Mouse (Mus musculus) liver, adult (tissue): ENCODE measurements around the gene Rad23a.

Source experiments
- GATA4 ChIP-seq: IDR thresholded peaks from 2 replicates; pipeline ENCODE4 v1.6.1; 2014; ENCODE audit warnings: mild to moderate bottlenecking, low read length; ENCODE audit not compliant: insufficient replicate concordance

Rad23a gene

DNA sequence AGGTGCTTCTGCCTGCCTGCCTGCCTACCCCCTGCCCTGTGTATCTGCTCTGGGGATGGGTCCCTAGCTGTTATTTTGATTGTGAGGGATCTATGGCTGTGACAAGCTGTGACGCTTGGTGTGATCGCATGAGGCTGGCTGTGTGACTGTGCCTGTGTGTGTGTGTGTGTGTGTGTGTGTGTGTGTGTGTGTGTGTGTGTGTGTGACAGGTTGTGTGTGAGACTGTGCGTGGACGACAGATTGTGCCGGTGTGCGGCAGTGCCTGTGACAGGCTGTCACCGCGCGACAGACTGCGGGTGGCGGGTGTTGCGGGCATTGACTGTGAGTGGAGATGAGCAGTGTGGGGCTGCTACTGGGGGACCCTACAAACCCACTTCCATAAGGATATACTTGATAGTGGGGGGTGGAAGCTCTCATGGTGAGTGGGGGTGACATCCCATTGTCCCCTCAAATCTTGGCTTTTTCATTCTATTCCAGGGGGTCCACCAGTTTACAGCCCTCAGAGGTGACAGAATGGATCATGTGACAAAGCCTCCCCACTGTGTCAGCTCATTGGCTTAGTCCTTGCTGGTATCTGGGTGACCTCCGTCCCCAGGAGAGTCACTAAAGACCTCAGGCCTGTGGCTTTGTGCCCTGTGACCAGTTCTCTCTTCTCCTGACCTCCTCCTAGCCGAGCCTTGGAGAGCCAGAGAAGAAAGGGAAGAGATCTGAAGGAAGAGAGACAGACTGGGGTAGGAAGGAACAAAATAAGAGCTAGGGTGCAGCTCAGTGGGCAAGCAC lies 52.8 kb downstream of the Rad23a start:
- no peak for TF ChIP-seq GATA4

DNA sequence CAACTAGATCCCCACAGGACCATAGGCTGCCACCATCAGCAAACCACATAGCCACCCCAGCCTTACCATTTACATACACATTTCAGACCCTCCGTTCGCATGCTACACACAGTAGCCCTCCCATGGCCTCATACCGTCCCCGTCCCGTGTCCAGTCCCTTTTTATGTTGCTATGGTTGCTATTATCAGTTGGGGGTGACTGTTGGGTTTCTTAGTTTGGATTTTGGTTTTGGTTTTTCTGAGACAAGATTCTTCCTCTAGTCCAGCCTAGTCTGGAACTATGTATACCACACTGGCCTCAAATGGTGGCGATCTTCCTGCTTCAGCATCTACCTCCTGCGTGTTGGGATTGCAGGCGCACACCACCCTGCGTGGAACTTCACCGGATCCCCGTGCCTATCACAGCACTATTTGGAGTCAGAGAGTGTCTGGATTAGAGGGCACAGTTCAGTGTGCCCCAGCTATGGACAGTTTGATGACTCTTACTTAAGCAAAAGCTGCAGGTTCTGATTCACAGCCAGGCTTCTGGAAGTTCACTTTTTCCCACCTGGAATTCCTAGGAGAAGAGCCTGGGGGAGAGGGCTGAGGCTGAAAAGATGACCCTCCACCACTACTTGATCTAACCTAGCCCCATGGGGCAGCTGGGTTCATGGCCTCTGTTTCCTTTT lies 53.5 kb downstream of the Rad23a start:
- TF ChIP-seq GATA4 = no peak

DNA sequence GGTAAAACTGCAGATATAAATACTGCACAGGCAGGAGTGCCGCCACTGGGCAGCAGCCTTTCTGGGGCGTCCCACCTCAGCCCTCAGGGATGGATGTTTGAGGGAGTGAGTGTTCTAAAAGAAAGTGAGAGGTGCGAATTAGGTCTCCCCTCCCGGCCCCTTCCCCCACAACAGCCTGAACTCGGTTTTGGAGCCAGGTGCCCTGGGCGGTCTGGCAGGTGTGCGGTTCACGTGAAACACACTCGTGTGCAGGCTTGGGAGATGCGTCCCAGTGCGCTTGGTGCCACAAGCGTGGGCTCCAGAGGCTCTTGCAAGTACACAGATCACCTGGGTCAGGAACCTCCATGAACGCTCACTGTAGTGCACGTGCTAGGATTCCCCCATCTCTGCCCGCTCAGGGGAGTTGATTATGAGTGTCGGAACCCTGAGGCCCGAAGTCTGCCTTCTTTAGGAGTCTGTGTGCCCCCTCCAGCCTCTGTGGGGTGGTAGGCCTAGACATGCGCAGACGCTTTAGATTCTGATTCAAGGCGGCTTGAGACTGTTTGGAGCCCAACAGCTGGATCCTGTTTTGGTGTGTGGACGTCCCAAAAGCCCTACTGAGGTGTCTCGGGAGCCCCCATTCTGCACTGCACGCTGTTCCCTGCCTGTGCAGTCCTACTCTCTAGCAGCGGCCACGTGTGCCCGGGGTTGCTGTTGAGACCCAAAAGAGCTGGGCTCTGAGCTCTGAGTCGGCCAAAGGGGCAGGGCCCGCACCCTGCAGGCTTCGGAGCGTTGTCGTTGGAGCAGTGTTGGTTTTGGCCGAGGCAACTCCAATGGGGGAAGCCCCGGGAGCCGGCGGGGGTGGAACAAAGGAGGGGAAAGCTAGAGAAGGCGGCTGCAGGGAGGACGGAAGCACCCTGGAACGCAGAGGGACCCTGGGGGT lies 54.4 kb downstream of the Rad23a start:
- no peak for TF ChIP-seq GATA4

DNA sequence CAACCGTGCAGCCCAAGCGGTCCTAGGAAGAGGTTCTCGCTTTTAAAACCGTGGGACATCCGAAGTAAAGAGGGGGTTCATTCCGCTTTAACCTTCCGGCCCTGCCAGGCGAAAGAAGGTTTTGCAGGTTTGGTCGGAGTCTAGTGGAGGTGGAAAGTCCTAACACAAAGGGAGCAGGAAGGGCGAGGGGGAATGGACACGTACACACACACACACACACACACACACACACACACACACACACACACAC lies 55.0 kb downstream of the Rad23a start:
- no peak for TF ChIP-seq GATA4

DNA sequence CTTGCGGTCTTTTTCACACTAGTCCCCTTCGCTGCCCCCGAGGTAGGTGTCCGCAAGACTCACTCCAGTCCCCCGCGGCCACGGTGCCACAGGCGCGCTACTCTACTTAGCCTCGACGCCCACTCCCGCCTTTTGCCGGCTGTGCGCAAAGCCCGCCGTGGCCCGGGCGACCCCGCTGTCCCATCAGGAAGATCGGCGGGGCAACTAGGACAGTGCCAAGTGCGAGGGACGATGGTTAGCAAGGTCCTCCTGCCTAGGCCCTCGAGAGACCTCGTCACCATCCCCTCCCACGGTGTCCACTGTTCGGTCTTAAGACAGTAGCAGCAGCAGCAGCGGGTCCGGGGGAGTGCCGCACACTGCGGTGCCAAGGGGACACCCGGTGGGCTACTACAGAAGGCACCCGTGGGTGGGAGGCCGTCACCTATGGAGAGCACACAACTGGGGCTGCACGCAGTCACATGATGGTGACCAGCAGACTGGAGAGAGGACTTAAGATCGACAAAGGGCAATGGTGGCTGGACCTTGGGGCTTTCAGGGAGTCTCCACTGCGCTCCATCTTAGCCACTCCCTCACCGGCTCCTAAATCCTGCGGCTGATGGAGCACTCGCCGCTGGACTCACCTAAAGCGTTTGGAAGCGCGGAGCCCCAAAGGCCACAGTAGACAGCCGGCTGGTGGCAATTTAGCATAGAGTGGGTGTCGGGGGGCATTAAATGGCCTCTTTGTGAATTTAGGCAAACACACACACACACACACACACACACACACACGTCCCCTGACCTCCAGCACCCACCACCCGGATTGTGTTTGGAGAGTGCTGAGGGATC lies 55.6 kb downstream of the Rad23a start:
- TF ChIP-seq GATA4 = no peak
